Mouse (Mus musculus): ENCODE measurements around the gene Mars.

Gene Mars

DNA sequence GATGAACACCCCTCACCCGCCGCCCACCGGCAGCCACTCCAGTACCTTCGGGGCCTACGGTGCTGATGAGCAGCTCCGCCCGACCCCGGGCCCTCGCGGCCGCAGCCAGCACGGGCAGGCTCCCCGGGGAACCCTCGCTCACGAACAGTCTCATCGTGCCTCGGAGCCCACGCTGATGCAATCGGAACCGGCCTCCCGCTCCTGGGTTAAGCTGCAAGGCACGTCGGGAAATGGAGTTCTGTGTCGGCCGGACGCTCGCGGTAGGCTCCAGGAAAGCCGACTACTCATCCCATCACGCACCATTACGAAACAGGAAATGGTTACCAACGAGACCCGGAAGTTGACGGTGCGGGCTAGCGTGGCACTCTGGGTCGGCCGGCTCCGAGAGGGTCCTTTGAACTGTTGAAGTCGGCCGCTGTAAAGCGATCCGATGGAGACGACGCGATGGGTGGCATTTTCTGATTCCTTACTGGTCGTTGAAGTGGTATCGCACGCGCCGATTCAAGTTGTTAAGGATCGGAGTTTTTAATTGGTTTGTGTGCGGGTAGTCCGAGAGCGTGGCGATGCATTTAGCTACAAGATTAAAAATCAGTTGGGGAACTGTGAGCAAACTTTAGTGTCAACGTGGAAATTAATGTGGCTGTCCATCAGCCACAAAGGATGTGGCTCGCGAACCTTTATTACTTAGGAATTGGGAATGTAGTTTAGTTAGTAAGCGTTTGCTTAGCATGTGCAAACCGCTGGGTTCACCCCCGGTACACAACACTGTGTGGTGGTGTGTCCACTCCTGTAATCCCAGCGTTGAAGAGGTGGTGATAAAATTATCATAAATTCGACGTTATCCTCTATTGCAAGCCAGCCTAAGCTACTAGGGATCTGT lies at the start of gene Mars:
TSS of gene Mars (minus strand) at position 311 of the 880 bp plus-strand sequence.
- peak; percentile 94 to 96 for DNase-seq (ENCODE audit: low spot score in 2 of 2)

DNA sequence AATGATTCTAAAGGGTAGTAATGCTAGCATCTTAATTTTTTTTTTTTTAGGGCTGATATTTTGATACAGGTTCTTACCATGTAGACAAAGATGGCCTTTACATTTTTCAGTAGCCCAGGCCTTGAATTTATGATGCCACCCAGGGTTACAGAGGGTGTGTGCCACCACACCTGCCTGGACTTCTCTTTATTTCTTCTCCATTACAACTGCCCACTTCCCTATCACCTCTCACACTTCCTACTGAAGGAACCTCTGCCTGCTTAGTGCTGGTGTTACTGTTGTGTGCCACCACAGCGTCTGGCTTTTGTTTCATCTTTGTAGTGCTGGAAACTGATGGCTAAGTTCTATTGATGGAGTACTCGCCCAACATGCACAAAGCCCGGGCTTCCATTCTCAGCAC lies 49.1 kb upstream of the Mars start:
- no peak for DNase-seq (ENCODE audit: low spot score in 2 of 2)

DNA sequence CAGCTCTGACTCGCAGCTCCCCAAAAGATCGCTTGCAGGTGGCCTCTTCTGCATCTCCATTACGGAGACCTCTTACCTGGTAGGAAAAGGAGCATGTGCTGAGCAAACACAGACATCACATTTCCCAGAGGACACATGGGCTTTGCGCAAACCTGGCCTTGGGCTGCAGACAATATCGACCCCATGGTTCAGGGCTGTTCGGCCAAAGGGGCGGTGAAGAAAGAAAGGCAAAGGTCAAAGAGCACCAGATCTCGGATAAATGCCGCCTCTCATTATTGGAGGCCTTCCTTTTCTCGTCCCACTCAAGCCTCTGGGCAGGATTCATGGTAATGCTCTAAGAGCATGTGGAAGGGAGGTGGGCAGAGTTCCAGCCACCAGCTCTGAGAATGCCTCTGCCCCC lies 43.8 kb upstream of the Mars start:
- DNase-seq (ENCODE audit: low spot score in 2 of 2) = no peak

DNA sequence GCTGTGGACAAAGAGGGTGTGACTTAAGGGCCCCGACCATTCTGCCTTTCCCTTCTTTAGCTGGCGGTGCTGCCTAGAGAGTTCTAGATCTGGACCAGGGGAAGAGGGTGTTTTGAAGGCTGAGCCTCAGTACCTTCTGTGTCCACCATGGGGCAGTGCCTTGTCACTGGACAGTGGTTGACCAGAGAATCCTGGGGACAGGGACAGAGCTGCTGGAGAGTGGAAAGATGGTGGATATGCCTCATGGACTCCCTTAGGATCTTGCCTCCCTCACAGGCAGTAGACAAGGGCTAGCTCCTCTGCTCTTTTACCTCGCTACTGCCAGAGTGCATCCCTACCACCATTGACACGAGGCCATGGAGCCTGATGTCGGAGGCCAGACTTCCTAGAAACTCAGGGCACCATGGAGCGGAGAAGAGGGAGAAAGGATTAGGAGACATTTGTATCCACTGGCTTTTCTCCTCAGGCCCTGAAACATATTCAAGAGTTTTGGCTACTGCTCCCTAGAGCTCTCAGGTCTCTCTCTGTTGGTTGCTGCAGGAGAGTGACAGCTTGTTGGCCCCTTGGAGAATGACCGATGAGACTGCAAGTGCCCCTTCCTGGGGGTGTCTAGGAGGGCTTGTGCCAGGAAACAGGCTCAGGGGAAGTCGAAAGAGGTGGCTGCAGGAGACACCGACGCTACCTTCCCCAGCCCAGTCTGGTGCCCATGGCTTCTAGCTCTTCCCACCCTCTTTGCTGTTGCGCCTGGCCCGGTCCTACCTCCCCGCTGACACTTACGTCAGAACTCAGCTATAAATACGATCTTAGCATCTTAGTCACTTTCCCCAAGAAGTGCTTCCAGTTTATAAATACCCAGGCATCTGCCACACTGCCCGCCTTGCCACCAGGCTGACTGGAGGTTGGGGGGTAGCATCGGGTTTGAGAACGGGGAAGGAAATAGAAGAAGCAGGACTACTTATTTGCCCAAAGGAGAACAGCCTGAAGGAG lies 42.6 kb upstream of the Mars start, which contains the start of gene Inhbe:
TSS of gene Inhbe (minus strand) at position 503 of the 987 bp plus-strand sequence.
- peak; percentile 77 to 90 for DNase-seq (ENCODE audit: low spot score in 2 of 2)

DNA sequence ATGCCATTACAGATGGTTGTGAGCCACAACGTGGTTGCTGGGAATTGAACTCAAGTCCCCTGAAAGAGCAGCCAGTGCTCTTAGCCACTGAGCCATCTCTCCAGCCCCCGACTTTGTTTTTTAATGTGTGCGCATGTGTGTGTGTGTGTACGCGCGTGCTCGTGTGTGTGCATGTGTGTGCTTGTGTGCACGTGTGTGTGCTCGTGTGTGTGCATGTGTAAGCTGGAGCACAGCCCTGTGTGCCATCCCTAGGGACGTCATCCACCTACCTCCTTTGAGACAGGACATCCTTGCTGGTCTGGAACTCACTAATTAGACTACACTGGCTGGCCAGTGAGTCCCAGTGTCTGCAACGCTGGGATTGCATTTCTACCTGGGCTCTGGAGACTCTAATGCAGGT lies 41.2 kb upstream of the Mars start:
- DNase-seq (ENCODE audit: low spot score in 2 of 2) = no peak

DNA sequence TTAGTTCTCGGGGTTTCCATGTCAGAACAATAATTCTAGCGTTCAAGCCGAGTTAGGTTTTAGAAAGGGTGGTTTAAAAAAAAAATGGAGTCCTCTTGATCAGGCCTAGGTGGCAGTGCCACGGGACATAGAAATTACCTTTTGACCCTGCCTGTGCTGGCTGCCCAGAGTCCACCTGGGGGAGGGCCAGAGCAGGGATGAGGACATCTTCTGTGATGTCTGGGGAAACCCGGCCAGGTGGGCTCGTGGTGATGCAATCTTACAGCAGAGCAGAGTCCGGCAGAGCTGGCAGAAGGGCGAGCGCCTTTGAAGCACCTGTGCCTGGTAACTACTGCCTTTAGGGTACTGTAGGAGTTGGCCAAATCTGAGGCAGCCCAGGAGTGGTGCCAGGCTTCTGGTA lies 40.6 kb upstream of the Mars start:
- no peak for DNase-seq (ENCODE audit: low spot score in 2 of 2)

DNA sequence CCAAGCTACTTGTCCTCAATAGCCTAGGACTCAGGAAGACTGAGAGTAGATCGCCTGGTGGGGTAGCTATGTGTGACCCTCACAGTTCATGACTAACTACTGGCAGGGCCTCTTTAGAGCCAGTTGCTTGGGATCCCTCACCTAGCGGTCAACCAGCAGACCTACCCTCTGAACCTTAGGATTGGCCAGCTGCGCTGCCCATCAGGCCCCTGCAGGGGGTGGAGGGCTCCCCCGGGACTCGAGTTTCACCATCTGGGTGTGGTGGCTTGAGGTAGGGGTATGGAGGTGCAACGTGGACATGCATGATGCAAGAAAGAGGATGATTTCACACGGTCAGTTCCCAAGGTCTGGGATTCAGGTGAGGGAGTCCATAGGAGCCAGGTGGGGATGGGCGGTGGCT lies 40.1 kb upstream of the Mars start:
- DNase-seq (ENCODE audit: low spot score in 2 of 2) = no peak

DNA sequence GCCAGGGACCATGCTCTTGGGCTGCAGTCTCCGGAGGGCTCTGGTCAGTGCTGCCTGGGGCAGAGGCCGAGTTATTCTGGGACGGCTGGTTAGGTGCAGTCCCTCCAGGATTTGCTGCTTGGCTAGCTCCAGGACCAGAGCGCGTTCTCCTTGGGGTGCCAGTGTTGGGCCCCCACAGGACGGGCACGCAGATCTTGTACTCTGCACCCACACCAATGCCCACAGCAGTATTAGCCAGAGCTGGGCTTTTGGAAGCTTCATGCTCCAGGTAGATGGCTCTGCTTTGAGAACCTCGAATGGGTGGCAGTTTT lies 39.7 kb upstream of the Mars start:
- DNase-seq (ENCODE audit: low spot score in 2 of 2) = no peak

DNA sequence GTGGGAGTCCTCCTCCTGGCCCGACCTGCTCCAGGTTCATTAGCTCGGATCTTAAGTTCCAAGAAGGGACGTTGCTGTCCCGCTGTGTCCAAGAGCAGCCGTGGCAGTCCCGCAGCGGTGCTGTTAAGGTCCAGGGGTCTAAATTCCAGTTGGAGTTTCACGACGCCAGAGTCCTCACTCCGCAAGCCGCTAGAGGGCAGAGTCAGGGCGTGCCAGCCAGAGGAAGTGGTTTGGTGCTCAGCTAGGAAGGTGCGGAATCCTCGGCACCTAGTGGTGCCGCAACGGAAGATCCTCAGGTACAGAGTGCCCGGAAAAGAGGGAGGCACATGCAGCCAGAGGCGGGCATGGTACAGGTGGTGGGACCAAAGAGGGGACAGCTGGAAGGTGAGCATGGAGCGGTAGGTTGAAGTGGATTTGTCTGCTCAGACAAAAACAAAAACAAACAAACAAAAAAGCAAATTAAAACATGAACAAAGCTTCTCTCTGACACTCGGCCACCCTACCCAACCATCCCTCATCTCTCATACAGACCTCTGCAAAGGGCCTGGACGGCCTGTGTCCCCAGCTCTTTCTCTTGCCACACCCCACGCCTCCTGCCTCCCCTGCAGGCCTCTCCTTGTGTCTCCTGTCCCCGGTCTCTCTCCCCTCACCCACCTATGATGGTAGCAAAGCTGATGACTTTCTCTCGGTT lies 39.2 kb upstream of the Mars start:
- peak; percentile 49 to 64 for DNase-seq (ENCODE audit: low spot score in 2 of 2)

DNA sequence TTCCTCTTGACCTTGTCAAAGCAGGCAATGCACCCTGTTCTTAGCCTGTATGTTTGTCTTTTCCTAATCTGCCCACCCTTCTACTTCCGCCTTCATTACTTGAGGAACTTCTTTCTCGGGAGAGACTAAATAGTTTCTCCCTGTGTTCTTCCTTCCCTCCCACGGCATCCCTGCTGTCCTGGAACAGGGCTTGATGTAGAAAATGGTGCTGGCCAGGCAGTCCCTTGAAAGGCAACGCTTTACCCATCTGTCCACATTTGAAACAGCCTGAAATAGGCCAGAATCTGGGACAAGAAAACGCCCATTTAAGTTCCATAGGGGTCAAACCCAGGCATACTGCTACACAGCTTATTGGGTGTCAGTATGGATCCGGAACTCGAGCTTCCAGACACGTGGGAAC lies 38.2 kb upstream of the Mars start:
- peak in 1 of 2 experiments; percentile 70 for DNase-seq (ENCODE audit: low spot score in 2 of 2)

DNA sequence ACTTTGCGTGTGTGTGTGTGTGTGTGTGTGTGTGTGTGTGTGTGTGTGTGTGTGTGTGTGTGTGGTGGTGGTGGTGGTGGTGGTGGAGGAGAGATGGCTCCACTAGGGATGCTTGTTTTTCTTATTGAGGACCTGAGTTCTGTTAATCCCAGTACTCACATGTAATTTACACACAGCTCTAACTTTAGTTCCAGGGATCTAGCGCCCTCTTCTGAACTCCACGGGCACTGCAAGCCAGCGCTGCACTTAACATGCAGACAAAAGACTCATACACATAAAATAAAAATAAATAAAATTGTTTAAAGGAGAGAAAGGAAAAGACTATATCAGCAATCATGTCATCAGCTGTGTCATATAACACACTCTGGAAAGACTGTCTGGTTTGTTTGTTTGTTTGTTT lies 37.4 kb upstream of the Mars start:
- DNase-seq (ENCODE audit: low spot score in 2 of 2) = no peak

DNA sequence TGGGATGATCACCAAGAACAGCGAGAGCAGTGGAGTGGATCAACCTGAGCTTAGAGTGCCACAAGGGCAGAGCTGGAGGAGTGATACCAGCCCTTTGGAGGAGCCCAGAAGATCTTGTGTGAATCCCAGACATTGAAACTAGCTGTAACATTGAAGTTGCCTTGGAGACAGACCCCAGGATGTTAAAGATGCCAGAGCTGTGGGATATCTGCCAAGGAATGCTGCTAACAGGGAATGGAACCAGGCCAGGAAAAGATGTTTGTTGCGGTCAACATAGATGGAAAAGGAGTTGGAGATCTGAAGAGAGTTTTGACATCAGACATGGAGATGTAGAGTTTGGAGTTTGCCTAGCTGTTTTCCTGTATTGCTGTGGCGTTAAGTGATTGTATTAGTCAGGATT lies 34.6 kb upstream of the Mars start:
- no peak for DNase-seq (ENCODE audit: low spot score in 2 of 2)

DNA sequence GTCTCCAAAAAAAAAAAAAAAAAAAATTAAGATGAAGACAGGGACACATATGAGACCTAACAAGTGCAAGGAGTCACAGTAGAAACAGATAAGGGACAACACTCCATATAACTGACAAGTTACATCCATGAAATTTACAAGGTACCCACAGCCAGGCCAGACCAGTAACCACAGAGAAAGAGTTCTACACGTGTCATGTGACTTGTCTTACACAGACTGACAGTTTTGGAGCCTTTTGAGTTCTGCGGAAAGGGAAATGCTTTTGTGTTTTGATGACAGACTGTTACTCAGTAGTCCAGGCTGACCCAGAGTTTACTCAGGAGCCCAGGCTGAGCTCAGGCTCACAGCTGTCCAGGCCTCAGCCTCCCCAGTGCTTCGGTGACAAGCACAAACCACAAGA lies 31.4 kb upstream of the Mars start:
- no peak for DNase-seq (ENCODE audit: low spot score in 2 of 2)

DNA sequence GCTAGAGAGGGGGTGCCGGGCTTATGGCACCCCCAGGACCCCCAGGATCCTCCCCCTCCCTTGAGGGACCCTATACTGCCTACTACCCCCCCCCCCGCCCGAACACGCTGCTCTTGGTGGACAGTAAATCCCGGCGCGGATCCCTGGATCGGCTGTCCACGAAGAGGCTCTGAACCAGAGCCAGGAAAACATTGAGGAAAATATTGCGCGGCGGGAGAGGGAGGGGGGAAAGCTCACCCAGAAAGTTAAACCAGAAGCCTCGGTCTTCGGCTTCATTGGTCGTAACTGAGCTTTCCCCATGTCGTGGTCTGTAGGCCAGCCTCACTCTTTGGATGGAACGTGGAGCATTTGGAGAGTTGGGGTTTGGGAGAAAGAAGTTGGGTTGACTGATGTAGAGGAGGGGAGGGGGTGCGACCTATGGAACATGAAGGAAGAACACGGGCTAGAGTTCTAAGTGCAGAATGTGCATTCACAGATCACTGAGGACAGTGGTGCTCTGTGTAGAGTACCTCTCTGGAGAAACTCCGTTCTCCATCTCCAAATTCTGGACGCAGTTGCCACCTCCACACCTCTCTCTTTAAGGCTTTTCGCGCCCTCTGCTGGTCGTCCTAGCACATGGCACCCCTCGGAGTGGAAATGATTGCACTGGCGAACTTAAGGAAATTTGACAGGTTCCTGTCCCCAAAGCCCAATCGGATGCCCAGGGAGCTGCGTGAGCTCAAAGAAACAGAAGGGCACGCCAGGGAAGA lies 30.5 kb upstream of the Mars start, which contains the start of gene Gli1:
TSS of gene Gli1 (minus strand) at position 84 of the 749 bp plus-strand sequence.
- peak; percentile 47 to 53 for DNase-seq (ENCODE audit: low spot score in 2 of 2)

DNA sequence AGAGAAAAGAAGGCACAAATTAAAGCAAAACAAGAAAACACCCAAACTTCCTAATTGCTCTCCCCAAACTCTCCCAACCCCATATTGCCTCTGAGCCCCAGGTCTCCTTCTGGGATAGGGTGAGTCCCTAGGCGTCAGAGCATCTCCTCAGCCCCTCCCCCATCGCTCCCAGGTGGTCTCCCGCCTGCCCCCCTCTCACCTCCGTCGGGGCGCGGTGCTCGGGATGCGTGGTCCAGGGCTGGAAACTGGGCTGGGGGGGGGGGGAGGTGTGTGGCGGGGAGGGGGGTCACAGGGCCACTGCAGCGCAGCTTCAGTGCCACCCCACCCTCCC lies 29.7 kb upstream of the Mars start:
- DNase-seq (ENCODE audit: low spot score in 2 of 2) = no peak

DNA sequence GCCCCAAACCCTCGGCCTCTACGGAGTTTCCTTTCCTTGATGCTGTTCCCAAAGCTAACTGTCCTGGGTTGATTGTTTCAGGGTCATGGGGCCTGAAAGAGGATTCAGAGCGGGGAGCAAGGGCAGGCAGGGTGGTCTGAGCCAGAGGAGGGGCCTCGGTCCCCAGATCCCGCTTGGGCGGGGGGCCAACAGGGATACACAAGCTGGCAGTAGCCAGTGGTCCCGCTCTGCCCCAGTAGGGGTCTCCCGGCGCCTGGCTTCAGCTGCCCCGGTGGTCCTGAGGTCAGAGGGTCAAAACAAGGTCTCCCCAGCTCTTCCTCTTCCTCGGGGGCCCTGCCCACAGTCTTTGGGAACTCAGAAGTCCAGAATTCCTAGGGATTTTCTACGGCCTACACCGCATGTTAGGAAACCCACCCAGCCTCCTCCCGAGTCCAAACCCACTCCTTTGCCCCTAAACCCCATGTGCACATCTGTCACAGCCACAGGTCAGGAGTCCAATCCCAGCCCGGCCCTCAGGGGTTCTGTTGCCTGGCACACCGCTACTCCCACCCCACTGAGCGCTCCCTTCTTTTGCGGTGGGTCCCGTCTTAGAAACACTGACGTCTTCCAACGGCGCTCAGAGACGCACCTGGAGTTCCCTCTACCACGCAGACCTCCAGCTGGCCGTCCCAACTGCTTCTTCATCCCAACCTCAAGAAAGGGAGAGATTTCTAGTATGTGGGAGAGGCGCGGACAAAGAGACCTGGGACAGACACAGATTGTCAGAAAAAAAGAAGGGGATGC lies 29.2 kb upstream of the Mars start:
- no peak for DNase-seq (ENCODE audit: low spot score in 2 of 2)

DNA sequence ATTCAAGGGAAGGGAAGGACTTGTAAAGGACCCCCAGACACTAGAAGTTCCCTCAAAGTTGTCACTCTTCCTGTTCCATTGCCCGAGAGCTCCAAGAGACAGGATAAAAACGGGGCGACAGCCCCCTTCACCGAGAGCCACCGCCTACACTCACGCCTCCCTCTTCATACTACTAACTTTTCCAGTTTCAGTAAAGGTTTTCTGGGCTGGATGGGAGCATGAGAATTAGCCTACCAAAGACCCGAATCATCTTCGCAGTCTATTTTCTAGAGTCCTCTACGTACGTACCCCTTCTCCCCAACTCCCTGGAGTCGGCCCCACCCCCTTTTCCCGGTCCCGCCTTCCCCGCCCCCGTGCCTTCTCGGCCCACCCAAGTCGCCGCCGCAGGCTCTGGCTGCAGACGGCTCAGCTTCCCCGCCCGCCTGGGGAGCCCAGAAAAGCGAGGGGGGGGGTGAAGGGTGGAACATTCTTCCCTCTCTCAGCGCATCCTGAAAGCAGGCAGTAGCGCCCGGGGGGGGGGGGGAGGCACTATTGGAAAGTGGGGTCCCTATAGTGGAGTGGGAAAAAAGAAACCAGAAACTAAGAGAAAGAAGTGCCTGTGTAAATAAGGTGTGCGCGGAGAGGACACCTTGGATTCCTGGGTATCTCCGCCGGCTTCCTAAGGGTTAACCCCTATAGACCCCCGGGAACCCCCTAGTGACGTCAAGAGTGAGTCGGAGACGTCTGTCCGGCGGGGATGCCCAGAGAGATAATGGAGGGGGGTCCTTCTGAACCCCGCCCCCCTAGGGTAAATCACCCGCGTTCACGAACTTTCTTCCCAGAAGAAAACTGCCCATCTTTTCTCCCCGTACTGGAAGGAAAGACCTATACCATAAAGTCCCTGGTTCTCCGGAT lies 28.3 kb upstream of the Mars start:
- DNase-seq (ENCODE audit: low spot score in 2 of 2) = no peak

DNA sequence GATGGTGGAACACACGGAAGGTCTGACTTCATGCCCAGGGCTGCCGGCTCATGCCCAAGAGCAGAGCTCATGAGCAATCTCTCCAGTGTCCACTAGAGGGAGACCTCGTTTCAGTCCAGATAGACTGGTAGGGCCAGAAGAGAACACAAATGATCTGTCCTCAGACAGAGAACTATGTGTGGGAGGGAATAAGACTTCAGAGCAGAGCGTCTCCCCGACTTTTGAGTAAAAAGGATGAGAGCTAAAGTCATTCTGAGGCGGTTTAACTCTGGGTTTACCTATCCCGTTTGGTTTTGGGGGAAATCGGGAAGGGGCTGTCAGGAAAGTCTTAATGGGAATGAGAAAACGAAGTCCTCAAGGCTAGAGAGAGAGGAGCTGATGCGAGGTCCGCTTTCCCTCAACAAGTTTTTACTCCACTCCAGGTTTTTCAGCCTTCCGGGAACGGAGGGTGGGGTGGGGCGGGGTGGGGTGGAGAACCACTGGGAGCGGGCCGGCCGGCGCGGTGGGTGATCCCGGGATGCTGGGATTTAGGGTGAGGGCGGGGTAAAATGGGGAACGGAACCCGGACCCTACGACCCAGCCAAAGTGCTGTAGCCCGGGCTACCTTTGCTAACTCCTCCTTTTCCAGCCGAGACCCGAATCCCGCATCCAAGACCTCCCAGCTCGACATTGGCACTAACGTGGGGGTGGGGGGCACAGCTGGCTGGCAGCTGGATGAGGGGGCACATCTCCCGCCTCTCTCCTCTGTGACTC lies 27.5 kb upstream of the Mars start:
- DNase-seq (ENCODE audit: low spot score in 2 of 2) = peak; percentile 76 to 82
